Mouse (Mus musculus) forebrain, embryonic 14.5 days (tissue): Measurements from ENCODE around the gene Cyb561. TPM values are rescaled to one million over a fixed set of nuclear protein-coding genes. Genes with fewer than 3 reads are reported as not detected.
A peak's percentile ranks its signal among the peaks of the same experiment; 100 is the strongest.

ENCODE experiments used
- ATAC-seq: fragments of 200-750 bp; cut with Nextera tagmentation; 2 replicates; pipeline ENCODE4 v1.8.0; 2017; ENCODE audit warnings: mild to moderate bottlenecking, moderate library complexity
- DNase-seq: peaks from one replicate; pipeline ENCODE4 v3.0.0-alpha.2; 2015; ENCODE audit warnings: low spot score
- H3K27ac ChIP-seq: fragments of 300-500 bp; sonication (generic); 2 replicates; pipeline ENCODE4 v1.5.1; 2014; ENCODE audit warnings: low read depth, mild to moderate bottlenecking, control low read depth, low read length, moderate library complexity
- H3K27me3 ChIP-seq: fragments of 300-500 bp; sonication (generic); replicated peaks from 2 replicates; pipeline ENCODE4 v1.6.1; 2014; ENCODE audit warnings: low read length, control low read depth, mixed read lengths; ENCODE audit not compliant: control insufficient read depth, insufficient read depth
- H3K36me3 ChIP-seq: fragments of 300-500 bp; sonication (generic); 2 replicates; pipeline ENCODE4 v1.6.1; 2014; ENCODE audit warnings: low read length, control low read depth; ENCODE audit not compliant: control insufficient read depth, insufficient read depth
- H3K4me1 ChIP-seq: fragments of 300-500 bp; sonication (generic); 2 replicates; pipeline ENCODE4 v1.6.1; 2014; ENCODE audit warnings: antibody characterized with exemption, low read length, control low read depth; ENCODE audit not compliant: control insufficient read depth, insufficient read depth
- H3K4me2 ChIP-seq: fragments of 300-500 bp; sonication (generic); 2 replicates; pipeline ENCODE4 v1.6.1; 2014; ENCODE audit warnings: mild to moderate bottlenecking, control low read depth, low read length
- H3K4me3 ChIP-seq: fragments of 300-500 bp; sonication (generic); 2 replicates; pipeline ENCODE4 v1.5.1; 2014; ENCODE audit warnings: low read depth, low read length, control low read depth
- H3K9ac ChIP-seq: fragments of 300-500 bp; sonication (generic); 2 replicates; pipeline ENCODE4 v1.6.1; 2014; ENCODE audit warnings: mild to moderate bottlenecking, low read length, control low read depth, moderate library complexity
- H3K9me3 ChIP-seq: fragments of 300-500 bp; sonication (generic); replicated peaks from 2 replicates; pipeline ENCODE4 v1.6.1; 2016; ENCODE audit warnings: low read length, control low read depth, mixed read lengths; ENCODE audit not compliant: control insufficient read depth
- WGBS: fragments of 180-500 bp; shearing (Covaris S2); extraction: QIAGEN DNeasy Blood & Tissue Kit; methylation state at CpG from one replicate; pipeline ENCODE4 v1.1.7; 2014; 5-methylcytosine and 5-hydroxymethylcytosine counted together
- polyA plus RNA-seq: library from polyadenylated mRNA; unstranded; fragments of >200 nt; fragmentation: Nextera tagmentation; extraction: Ambion mirVana; gene quantifications from 2 replicates; pipeline ENCODE4 v1.2.1, GENCODE M21; 2014

Cyb561 gene
- 26.0 and 32.5 TPM in 2 replicates for polyA plus RNA-seq

DNA sequence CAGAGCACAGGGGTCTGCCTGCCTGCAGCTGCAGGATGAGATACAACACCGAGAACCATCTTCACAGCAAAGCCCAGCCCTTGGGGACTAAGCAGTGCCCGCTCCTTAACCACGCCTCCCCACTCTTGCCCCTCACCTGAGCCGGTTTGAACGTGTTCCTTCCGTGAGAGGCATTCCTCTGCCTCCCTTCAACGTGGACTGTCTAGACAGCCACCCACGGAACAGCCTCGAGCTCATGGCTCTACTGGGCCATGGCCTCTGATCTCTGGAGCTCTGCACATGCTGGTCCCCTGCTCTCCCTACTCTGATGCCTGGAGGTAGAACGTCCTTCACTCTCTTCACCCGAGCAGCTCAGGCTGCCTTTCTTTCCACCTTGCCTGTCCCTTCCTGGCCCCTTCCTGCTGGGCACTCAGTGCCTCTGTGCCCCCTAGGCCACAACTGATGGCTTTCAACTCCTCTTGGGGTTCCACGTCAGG, at the start of gene Cyb561:
Gene Cyb561, minus strand, starts transcription at position 426 of the 476 bp plus-strand sequence.
- Histone ChIP-seq H3K9ac (no peak within 1 kb of the TSS), H3K4me1 (no peaks in the 10 kb centered on the region), H3K9me3 (no peaks in the 10 kb centered on the region), H3K27me3 (no peaks in the 10 kb centered on the region), H3K27ac (no peak within 1 kb of the TSS), H3K4me3 (no peak within 1 kb of the TSS), H3K4me2 (no peak within 1 kb of the TSS), H3K36me3 (no peaks in the 10 kb centered on the region)
- 76% methylated on average over 12 of the region's 12 CpGs for WGBS
- DNase-seq = no peak
- ATAC-seq = no peak

DNA sequence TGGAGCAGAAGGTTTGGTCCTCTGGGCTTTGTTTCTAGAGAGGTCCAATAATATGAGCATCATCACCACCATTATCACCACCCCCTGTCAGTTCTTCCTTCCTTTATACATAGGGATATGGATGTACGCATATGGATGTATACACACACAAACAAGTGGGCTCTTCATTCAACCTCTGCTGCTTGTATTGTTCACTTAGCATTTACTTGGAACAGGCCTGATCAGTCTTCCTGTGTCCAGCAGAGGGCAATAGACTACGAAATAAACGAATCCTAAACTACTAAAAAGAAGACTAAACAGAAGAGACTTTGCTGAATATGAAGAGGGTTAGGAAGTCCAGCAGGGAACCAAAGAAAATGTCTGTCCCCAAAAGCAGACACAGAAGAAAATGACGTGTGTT, 48.6 kb upstream of the Cyb561 start:
- peak; percentile 65 for DNase-seq
- ATAC-seq = no peak
- WGBS = 48% methylated on average over 4 of the region's 4 CpGs

DNA sequence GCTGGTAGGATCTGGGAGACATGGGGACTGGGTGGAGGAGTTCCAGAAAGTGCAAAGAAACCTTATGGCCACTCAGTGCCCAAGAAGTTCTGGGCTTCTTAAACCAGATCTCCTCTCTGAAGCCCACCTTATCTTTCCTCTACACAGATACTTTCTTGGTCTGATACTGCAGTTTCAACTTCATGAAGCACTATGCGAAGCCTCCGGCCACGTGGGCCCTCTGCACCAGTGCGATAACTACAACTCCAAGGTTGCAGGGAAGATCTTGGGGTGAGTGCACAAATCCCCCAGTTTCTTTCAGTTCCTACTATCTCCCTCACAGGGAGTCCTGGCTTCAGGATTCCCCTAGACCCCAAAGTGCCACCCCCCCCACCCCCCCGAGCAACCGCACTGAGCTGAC, 46.9 kb upstream of the Cyb561 start:
- ATAC-seq (no peak), DNase-seq (no peak)
- Histone ChIP-seq H3K9me3 (no peaks in the 10 kb centered on the region), H3K27ac (no peak overlapping the region), H3K4me3 (no peak overlapping the region), H3K36me3 (no peaks in the 10 kb centered on the region), H3K4me1 (no peaks in the 10 kb centered on the region), H3K4me2 (no peak overlapping the region), H3K27me3 (no peaks in the 10 kb centered on the region), H3K9ac (no peak overlapping the region)
- WGBS = 96% methylated on average over 6 of the region's 6 CpGs

More for the DNA sequence above, 48.6 kb upstream of the Cyb561 start:
- no peak overlapping the region for H3K4me2 ChIP-seq
- no peaks in the 10 kb centered on the region for H3K9me3 ChIP-seq
- no peaks in the 10 kb centered on the region for H3K4me1 ChIP-seq
- H3K27me3 ChIP-seq = no peaks in the 10 kb centered on the region
- H3K9ac ChIP-seq = no peak overlapping the region
- H3K36me3 ChIP-seq = no peaks in the 10 kb centered on the region
- H3K4me3 ChIP-seq = no peak overlapping the region
- H3K27ac ChIP-seq = no peak overlapping the region

DNA sequence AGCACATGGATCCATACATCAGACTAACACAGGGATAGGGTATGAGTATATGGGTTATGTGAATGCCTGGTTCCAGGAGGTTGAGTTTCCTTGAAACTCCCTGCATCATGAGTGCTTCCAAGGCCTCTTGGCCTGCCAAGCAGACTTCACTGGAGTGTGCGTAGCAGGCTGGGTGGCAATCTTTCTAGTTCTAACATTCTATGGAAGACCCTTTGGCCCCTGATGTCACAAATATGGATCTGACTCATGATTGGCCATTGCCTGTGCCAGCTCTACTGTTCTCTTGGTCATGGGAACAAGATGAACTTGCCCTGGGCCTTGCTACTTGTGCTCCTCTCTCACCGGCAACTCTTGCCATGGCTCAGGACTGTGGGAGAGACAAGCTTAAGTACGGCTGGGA, 41.2 kb upstream of the Cyb561 start, which contains the start of gene Ace3:
Gene Ace3, plus strand, starts transcription at position 301 of the 400 bp plus-strand sequence.
- Histone ChIP-seq H3K36me3 (no peaks in the 10 kb centered on the region), H3K27ac (no peak within 1 kb of the TSS), H3K4me2 (no peak within 1 kb of the TSS), H3K4me1 (no peaks in the 10 kb centered on the region), H3K9ac (no peak within 1 kb of the TSS), H3K4me3 (no peak within 1 kb of the TSS), H3K27me3 (no peaks in the 10 kb centered on the region), H3K9me3 (no peaks in the 10 kb centered on the region)
- ATAC-seq = no peak
- 96% methylated on average over 3 of the region's 3 CpGs for WGBS
- DNase-seq = no peak

DNA sequence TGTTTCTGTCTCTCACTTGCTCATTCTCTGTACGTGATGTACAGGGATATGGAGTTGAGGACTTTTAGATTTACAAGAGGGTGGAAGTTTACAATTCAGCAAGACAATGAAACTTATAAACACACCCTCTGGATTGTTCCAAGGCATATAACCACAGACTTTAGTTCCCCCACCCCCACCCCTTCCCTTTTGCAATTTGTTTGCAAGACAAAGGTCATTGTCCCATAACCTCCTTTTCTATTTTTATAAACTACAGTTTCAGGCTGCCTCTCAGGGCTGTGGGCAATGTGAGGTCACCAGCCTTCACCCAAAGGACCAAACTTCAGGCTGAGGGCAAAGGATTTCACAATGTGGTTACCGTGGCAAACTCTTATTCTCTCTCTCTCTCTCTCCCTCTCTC, 37.1 kb upstream of the Cyb561 start:
- Histone ChIP-seq H3K27me3 (no peaks in the 10 kb centered on the region), H3K36me3 (no peaks in the 10 kb centered on the region), H3K4me2 (no peak overlapping the region), H3K4me3 (no peak overlapping the region), H3K4me1 (no peaks in the 10 kb centered on the region), H3K27ac (no peak overlapping the region), H3K9me3 (no peaks in the 10 kb centered on the region), H3K9ac (no peak overlapping the region)
- WGBS = 64% methylated on average over 2 of the region's 2 CpGs
- DNase-seq (no peak), ATAC-seq (no peak)

DNA sequence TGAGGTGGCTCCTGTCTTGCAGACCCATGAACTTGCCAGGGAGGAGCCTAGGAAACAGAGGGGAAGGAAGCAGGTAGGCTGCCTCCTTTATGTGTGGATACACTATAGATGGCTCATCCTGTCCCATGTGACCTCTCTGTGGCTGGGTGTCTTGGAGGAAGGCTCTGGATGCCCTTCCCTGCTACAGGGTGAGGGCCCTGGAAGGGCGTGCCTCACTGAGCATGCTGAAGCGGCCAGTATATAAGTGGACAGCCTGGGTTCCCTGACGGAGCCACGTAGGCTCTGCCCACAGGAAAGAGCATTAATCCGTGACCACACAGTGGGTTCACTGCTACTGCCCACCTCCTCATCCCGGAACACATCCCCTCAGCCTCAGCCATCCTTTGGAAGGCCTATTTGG, 36.3 kb upstream of the Cyb561 start:
- ATAC-seq (no peak), DNase-seq (no peak)
- no peak overlapping the region for H3K27ac ChIP-seq
- H3K9me3 ChIP-seq = no peaks in the 10 kb centered on the region
- H3K4me2 ChIP-seq = no peak overlapping the region
- no peaks in the 10 kb centered on the region for H3K36me3 ChIP-seq
- no peak overlapping the region for H3K4me3 ChIP-seq
- H3K4me1 ChIP-seq = no peaks in the 10 kb centered on the region
- whole genome bisulfite sequencing = 79% methylated on average over 6 of the region's 6 CpGs
- H3K27me3 ChIP-seq = no peaks in the 10 kb centered on the region
- no peak overlapping the region for H3K9ac ChIP-seq

DNA sequence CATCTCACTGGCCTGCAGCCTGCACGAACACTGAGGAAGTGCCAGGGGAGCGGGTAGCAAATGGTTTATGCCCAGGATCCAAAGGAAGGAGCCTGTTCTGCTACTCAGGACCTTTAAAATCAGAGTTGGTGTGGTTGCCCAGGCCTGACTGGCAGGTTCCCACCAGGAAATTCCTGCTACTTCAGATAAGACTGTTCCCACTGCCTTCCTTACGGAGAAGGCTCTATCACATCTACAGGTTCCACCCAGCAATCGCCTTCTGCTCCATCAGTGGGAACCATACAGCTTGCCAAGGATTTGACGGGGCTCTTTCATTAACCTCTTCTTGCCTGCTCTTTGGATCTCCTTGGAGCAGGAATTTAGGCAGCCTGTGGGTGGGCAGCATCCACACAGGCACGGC, 34.3 kb upstream of the Cyb561 start:
- DNase-seq = no peak
- no peak overlapping the region for H3K9ac ChIP-seq
- no peak for ATAC-seq
- WGBS = 73% methylated on average over 6 of the region's 6 CpGs
- no peak overlapping the region for H3K4me3 ChIP-seq
- no peak overlapping the region for H3K4me2 ChIP-seq
- H3K36me3 ChIP-seq = no peaks in the 10 kb centered on the region
- H3K9me3 ChIP-seq = no peaks in the 10 kb centered on the region
- no peak overlapping the region for H3K27ac ChIP-seq
- H3K27me3 ChIP-seq = no peaks in the 10 kb centered on the region
- no peaks in the 10 kb centered on the region for H3K4me1 ChIP-seq

DNA sequence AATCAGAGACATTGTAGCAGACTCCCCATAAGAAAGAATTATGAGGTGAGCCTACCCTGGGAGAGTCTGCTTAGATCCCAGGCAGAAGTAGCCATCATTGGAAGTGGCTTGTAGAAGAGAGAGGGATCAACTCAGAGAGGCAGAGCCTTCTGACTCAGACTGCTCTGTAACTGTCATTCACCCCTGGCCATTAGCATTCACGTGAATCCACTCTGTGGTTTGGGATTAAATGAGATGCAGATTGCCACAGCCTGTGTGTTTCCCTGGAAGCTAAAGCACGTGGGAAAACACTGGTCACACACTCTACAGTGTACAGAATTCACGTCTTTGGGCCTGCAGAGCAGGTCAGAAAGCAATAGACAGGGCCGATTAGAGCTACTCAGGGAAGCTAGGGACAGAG, 31.3 kb upstream of the Cyb561 start:
- no peak for ATAC-seq
- Histone ChIP-seq H3K4me2 (no peak overlapping the region), H3K9me3 (no peaks in the 10 kb centered on the region), H3K4me1 (no peaks in the 10 kb centered on the region), H3K9ac (no peak overlapping the region), H3K36me3 (no peaks in the 10 kb centered on the region), H3K4me3 (no peak overlapping the region), H3K27me3 (no peaks in the 10 kb centered on the region), H3K27ac (no peak overlapping the region)
- 64% methylated on average over 4 of the region's 4 CpGs for WGBS
- DNase-seq = no peak

DNA sequence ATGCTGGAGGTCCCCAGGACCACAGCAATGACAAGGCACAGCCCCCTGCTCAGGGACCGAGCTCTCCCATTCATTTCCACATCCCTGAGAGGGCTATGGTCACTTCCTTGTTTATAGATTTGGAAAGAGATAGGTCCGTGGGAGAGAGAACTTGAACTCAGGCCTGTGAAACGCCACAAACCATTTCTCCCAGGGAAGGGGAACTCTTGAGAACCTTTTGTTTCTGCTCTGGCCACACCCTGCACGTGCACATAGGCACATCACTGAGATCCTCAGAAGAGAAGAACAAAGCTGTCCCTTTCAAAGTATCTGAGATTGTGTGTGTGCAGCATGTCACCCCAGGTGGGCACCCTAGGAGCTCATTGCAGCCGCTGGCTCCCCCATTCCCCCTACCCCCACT, 25.5 kb upstream of the Cyb561 start:
- Histone ChIP-seq H3K27me3 (no peaks in the 10 kb centered on the region), H3K9me3 (no peaks in the 10 kb centered on the region), H3K4me1 (no peaks in the 10 kb centered on the region), H3K36me3 (no peaks in the 10 kb centered on the region), H3K4me2 (no peak overlapping the region), H3K4me3 (no peak overlapping the region), H3K27ac (no peak overlapping the region), H3K9ac (no peak overlapping the region)
- no peak for ATAC-seq
- WGBS = 77% methylated on average over 5 of the region's 5 CpGs
- no peak for DNase-seq
